11 mouse cellular contexts compared by ENCODE assay signal in genomic region chr2:71651662-71652061, GRCm38 (mm10).
A peak's percentile ranks its signal among the peaks of the same experiment; 100 is the strongest.
DNase-seq lines count a peak whose midpoint lies in the region; ATAC-seq and TF ChIP-seq lines count a peak whose summit lies in the region.
"Had no signal": no experiment of that assay in that cellular context is flagged by ENCODE, and none has a peak within 500 bp of the region (broad histone marks: within the 10 kb centered on the region; RNA-seq: fewer than 3 reads in every experiment).

No protein-coding gene starts in this region.

- no peak for ATAC-seq in forebrain, embryonic 11.5 days (replicated peaks; ENCODE audit: low FRiP score)
- ATAC-seq in forebrain, embryonic 16.5 days, result no peak
- ATAC-seq in hindbrain, embryonic 11.5 days (ENCODE audit: low FRiP score), result no peak
- no peak for ATAC-seq in midbrain, embryonic 13.5 days

- H3K9ac ChIP-seq in forebrain, embryonic 11.5 days (ENCODE audit: low read length), result no peak overlapping the region
- no peak overlapping the region for H3K9ac ChIP-seq in forebrain, embryonic 16.5 days (replicated peaks; ENCODE audit: low read depth, low read length)
- H3K9ac ChIP-seq in hindbrain, embryonic 11.5 days (ENCODE audit: low read depth, low read length), result no peak overlapping the region
- H3K9ac ChIP-seq in midbrain, embryonic 13.5 days (replicated peaks), result no peak overlapping the region
- H3K9ac ChIP-seq: lung, embryonic 14.5 days had no signal

- H3K36me3 ChIP-seq in forebrain, embryonic 11.5 days (ENCODE audit: control insufficient read depth, insufficient read depth, low read length), result no peaks in the 10 kb centered on the region
- H3K36me3 ChIP-seq in forebrain, embryonic 16.5 days (ENCODE audit: control insufficient read depth, insufficient read depth), result no peaks in the 10 kb centered on the region
- no peaks in the 10 kb centered on the region for H3K36me3 ChIP-seq in hindbrain, embryonic 11.5 days (ENCODE audit: control insufficient read depth, insufficient read depth, low read length)
- no peaks in the 10 kb centered on the region for H3K36me3 ChIP-seq in midbrain, embryonic 13.5 days

- H3K4me2 ChIP-seq in forebrain, embryonic 11.5 days (ENCODE audit: low read depth, low read length, severe bottlenecking), result no peak overlapping the region
- no peak overlapping the region for H3K4me2 ChIP-seq in forebrain, embryonic 16.5 days (ENCODE audit: low read length)
- H3K4me2 ChIP-seq in hindbrain, embryonic 11.5 days (replicated peaks; ENCODE audit: low read depth, low read length), result no peak overlapping the region
- peak overlapping the region; percentile 37; the same call in 1 of the 2 replicates for H3K4me2 ChIP-seq in midbrain, embryonic 13.5 days (replicated peaks)
- H3K4me2 ChIP-seq: lung, embryonic 14.5 days had no signal

- peak; percentile 60 for DNase-seq in forebrain, embryonic 11.5 days (ENCODE audit: low spot score)
- DNase-seq in NIH3T3 (ENCODE audit: low read depth) (peak; percentile 45), MN1 (ENCODE audit: low spot score) (no peak)
- DNase-seq in hindbrain, embryonic 11.5 days (ENCODE audit: low spot score), result peak; percentile 33
- no peak for DNase-seq in cerebellum, adult 2 months
- DNase-seq in thymus, postnatal 0 days (ENCODE audit: low spot score), result no peak
- DNase-seq: cerebellum, adult 9-10 months had no signal

- TF ChIP-seq POLR2A in cerebellum, adult 2 months (IDR thresholded peaks at IDR 0.05; ENCODE audit: borderline replicate concordance, insufficient read depth, low read length), result no peak

- H3K4me3 ChIP-seq in forebrain, embryonic 11.5 days (ENCODE audit: low read depth, low read length), result no peak overlapping the region
- no peak overlapping the region for H3K4me3 ChIP-seq in forebrain, embryonic 16.5 days (replicated peaks; ENCODE audit: low read length)
- H3K4me3 ChIP-seq in hindbrain, embryonic 11.5 days (ENCODE audit: low read depth, low read length), result no peak overlapping the region
- no peak overlapping the region for H3K4me3 ChIP-seq in midbrain, embryonic 13.5 days (replicated peaks)
- no peak overlapping the region for H3K4me3 ChIP-seq in cerebellum, adult 2 months (replicated peaks; ENCODE audit: insufficient read depth, low read depth, low read length)

- H3K9me3 ChIP-seq in forebrain, embryonic 11.5 days (ENCODE audit: control insufficient read depth, low read length), result no peaks in the 10 kb centered on the region
- H3K9me3 ChIP-seq in forebrain, embryonic 16.5 days (ENCODE audit: control insufficient read depth, low read length), result no peaks in the 10 kb centered on the region
- no peaks in the 10 kb centered on the region for H3K9me3 ChIP-seq in hindbrain, embryonic 11.5 days (ENCODE audit: control insufficient read depth, low read length)
- no peaks in the 10 kb centered on the region for H3K9me3 ChIP-seq in midbrain, embryonic 13.5 days

- H3K4me1 ChIP-seq in forebrain, embryonic 11.5 days (replicated peaks; ENCODE audit: control insufficient read depth, insufficient read depth, low read length), result peaks cover 16% of the 10 kb centered on the region
- peaks cover 32% of the 10 kb centered on the region for H3K4me1 ChIP-seq in forebrain, embryonic 16.5 days (replicated peaks; ENCODE audit: control insufficient read depth, insufficient read depth, low read length)
- 0 out of 2 replicates have a peak, but pooled peaks cover 4% of the 10 kb centered on the region for H3K4me1 ChIP-seq in hindbrain, embryonic 11.5 days (replicated peaks; ENCODE audit: control insufficient read depth, insufficient read depth, low read length)
- peaks cover 50% of the 10 kb centered on the region for H3K4me1 ChIP-seq in midbrain, embryonic 13.5 days (replicated peaks)
- no peaks in the 10 kb centered on the region for H3K4me1 ChIP-seq in cerebellum, adult 2 months (ENCODE audit: control insufficient read depth, insufficient read depth, low read length)

- TF ChIP-seq CTCF in cerebellum, adult 2 months (IDR thresholded peaks at IDR 0.05; ENCODE audit: borderline replicate concordance, insufficient read depth, low read depth, low read length), result no peak

- H3K27me3 ChIP-seq in forebrain, embryonic 11.5 days (ENCODE audit: control insufficient read depth, insufficient read depth, low read length), result no peaks in the 10 kb centered on the region
- no peaks in the 10 kb centered on the region for H3K27me3 ChIP-seq in forebrain, embryonic 16.5 days (replicated peaks; ENCODE audit: control insufficient read depth, insufficient read depth, low read length)
- no peaks in the 10 kb centered on the region for H3K27me3 ChIP-seq in hindbrain, embryonic 11.5 days (ENCODE audit: control insufficient read depth, insufficient read depth, low read length)
- no peaks in the 10 kb centered on the region for H3K27me3 ChIP-seq in midbrain, embryonic 13.5 days
- H3K27me3 ChIP-seq in cerebellum, adult 2 months (ENCODE audit: control insufficient read depth, insufficient read depth, low read length), result no peaks in the 10 kb centered on the region; the same call in 1 of the 2 replicates

- WGBS in forebrain, embryonic 11.5 days, result 10% methylated on average over 2 of the region's 2 CpGs
- 0% methylated on average over 2 of the region's 2 CpGs for WGBS in forebrain, embryonic 16.5 days
- 16% methylated on average over 2 of the region's 2 CpGs for WGBS in hindbrain, embryonic 11.5 days
- 3% methylated on average over 2 of the region's 2 CpGs for WGBS in midbrain, embryonic 13.5 days
- WGBS in cerebellum, adult 2 months, result 70% methylated on average over 2 of the region's 2 CpGs

- no peak overlapping the region for H3K27ac ChIP-seq in forebrain, embryonic 11.5 days (ENCODE audit: low read depth, low read length)
- no peak overlapping the region for H3K27ac ChIP-seq in forebrain, embryonic 16.5 days (ENCODE audit: low read length)
- H3K27ac ChIP-seq in hindbrain, embryonic 11.5 days (ENCODE audit: low read depth, low read length), result no peak overlapping the region
- peak overlapping the region; percentile 76 for H3K27ac ChIP-seq in midbrain, embryonic 13.5 days
- H3K27ac ChIP-seq in cerebellum, adult 2 months (ENCODE audit: insufficient read depth, low read length), result no peak overlapping the region
- H3K27ac ChIP-seq: kidney, postnatal 0 days had no signal

Comparison
In these comparisons a context has a peak if more than half of its experiments do, and no peak if none do; other contexts are left out.
1. DNase-seq: peak in forebrain, embryonic 11.5 days (single experiment), NIH3T3 (single experiment) and hindbrain, embryonic 11.5 days (single experiment); none in cerebellum, adult 2 months (0 of 2), thymus, postnatal 0 days (single experiment) and MN1 (single experiment).